Mouse (Mus musculus): Measurements from ENCODE around the gene Rbms3. TPM values are rescaled to one million over a fixed set of nuclear protein-coding genes. Genes with fewer than 3 reads are reported as not detected.

Rbms3 gene
- polyA plus RNA-seq, 1 experiment from 2014 or later = 48.9 TPM

DNA sequence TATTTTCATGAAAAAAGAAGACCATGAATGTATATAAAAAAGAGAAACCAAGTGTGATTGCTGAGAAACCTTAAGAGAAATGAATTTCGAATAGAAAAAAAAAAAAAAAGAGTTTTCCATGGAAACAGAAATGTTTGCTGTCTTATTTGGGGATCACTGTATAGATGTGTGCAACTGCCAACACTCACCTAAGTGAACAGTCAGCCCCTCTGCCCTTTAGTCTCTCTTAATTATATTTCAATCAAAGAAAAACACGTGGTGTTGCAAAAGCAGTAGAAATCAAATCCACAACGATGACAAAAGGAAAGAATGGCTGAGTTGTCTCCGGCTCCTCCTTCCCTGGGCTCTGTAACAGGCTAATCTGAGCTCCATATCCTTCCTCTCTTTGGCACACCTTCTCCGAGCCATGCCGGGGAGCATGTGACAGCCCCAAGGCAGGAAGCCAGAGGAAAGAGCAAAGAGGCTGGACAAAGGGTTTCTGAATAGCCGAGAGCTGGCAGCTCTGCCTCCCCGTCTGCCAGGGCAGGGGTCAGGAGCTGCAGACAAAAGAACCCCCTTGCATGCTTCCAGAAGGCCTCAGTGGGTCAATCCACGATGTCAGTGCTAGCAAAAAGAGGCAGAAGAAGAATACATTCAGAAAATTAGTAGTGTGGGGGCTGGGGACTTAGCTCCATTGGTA lies 272.8 kb downstream of the Rbms3 start:
- H3K4me1 ChIP-seq (ENCODE audit: insufficient read depth, low read depth, low read length) = no peaks in the 10 kb centered on the region
- no peaks in the 10 kb centered on the region for H3K36me3 ChIP-seq (ENCODE audit: insufficient read depth, low read length)
- DNase-seq (ENCODE audit: low spot score) = peak; percentile 87
- no peaks in the 10 kb centered on the region for H3K9me3 ChIP-seq (ENCODE audit: low read length)
- peak overlapping the region; percentile 59; the same call in 1 of the 2 replicates for H3K27ac ChIP-seq (ENCODE audit: low read length)
- H3K4me2 ChIP-seq (replicated peaks; ENCODE audit: low read depth, low read length) = 0 out of 2 replicates have a peak overlapping the region, but pooled peaks have one; percentile 17
- peak; percentile 97 for ATAC-seq
- H3K27me3 ChIP-seq (replicated peaks; ENCODE audit: insufficient read depth, low read length) = no peaks in the 10 kb centered on the region
- H3K4me3 ChIP-seq (ENCODE audit: low read depth, low read length) = no peak overlapping the region
- 7% methylated on average over 9 of the region's 9 CpGs for WGBS
- H3K9ac ChIP-seq (replicated peaks; ENCODE audit: low read depth) = no peak overlapping the region
- TF ChIP-seq EP300 (IDR thresholded peaks at IDR 0.05) = no peak
- no peak for TF ChIP-seq CTCF (IDR thresholded peaks at IDR 0.05)

DNA sequence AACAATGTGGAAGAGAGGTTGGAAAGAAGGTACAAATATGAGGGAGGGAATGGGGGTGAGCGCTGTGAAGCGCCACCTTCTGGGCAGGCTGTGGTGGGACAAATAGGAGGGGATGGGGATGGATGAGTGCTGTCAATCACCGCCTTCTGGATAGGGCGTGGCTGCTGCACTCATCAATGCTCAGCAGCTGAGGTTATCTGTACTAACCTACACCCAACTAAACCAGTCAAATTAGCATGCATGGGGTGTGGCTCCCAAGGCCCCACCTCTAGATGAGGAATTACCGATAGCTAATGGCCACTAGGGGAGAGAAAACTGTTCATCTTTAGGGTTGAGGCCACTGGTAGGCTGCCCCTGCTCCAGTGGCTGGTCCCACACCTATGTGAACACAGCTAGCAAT lies 274.2 kb downstream of the Rbms3 start:
- H3K9me3 ChIP-seq (ENCODE audit: low read length) = no peaks in the 10 kb centered on the region
- H3K36me3 ChIP-seq (ENCODE audit: insufficient read depth, low read length) = no peaks in the 10 kb centered on the region
- no peak overlapping the region for H3K27ac ChIP-seq (ENCODE audit: low read length)
- TF ChIP-seq CTCF (IDR thresholded peaks at IDR 0.05) = peak; percentile 29
- no peak for TF ChIP-seq EP300 (IDR thresholded peaks at IDR 0.05)
- H3K9ac ChIP-seq (replicated peaks; ENCODE audit: low read depth) = no peak overlapping the region
- DNase-seq (ENCODE audit: low spot score) (no peak), ATAC-seq (no peak)
- no peaks in the 10 kb centered on the region for H3K27me3 ChIP-seq (replicated peaks; ENCODE audit: insufficient read depth, low read length)
- H3K4me1 ChIP-seq (ENCODE audit: insufficient read depth, low read depth, low read length) = no peaks in the 10 kb centered on the region
- no peak overlapping the region for H3K4me3 ChIP-seq (ENCODE audit: low read depth, low read length)
- WGBS = 79% methylated on average over 5 of the region's 5 CpGs
- H3K4me2 ChIP-seq (replicated peaks; ENCODE audit: low read depth, low read length) = no peak overlapping the region

DNA sequence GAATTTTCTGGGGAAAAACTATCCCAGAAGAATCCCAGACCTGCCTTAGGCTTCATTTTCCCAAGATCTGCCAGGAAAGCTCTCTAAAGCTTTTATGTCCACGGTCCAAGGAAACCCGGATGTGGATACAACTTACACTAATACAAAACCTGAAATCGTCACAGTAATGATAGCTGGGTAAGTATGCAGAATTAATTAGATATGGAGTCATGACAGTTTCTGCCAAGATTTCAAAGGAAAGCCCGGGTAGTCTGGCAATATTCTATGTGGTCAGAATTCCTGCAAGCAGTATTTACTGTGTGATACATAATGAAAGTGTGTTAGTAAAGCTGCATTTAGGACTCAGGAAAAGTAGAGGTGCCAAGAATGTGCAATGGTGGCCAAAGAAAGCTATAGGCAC lies 287.4 kb downstream of the Rbms3 start:
- Histone ChIP-seq H3K4me3 (ENCODE audit: low read depth, low read length) (no peak overlapping the region), H3K36me3 (ENCODE audit: insufficient read depth, low read length) (no peaks in the 10 kb centered on the region), H3K4me2 (replicated peaks; ENCODE audit: low read depth, low read length) (no peak overlapping the region), H3K9me3 (ENCODE audit: low read length) (no peaks in the 10 kb centered on the region), H3K27ac (ENCODE audit: low read length) (no peak overlapping the region), H3K9ac (replicated peaks; ENCODE audit: low read depth) (no peak overlapping the region), H3K27me3 (replicated peaks; ENCODE audit: insufficient read depth, low read length) (no peaks in the 10 kb centered on the region), H3K4me1 (ENCODE audit: insufficient read depth, low read depth, low read length) (no peaks in the 10 kb centered on the region)
- ATAC-seq = no peak
- TF ChIP-seq CTCF (IDR thresholded peaks at IDR 0.05) (no peak), EP300 (IDR thresholded peaks at IDR 0.05) (no peak)
- 79% methylated on average over 4 of the region's 4 CpGs for WGBS
- DNase-seq (ENCODE audit: low spot score) = no peak

DNA sequence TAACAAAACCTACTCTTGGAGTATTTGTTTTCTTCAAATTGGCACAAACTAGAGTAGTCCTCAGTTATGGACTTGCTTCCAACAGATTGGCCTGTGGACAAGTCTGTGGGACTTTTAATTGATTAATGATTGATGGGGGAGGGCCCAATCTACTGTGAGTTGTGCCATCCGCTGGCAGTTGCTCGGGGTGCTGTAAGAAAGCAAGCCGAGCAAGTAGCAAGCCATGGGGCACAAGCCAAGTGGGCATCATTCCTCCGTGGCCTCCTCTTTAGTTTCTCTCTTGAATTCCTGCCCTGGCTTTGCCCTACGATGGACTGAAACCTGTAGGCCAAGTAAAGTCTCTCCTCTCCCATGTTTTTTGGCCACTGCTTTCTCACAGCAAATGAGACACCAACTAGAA lies 299.0 kb downstream of the Rbms3 start:
- no peak for TF ChIP-seq CTCF (IDR thresholded peaks at IDR 0.05)
- no peak for TF ChIP-seq EP300 (IDR thresholded peaks at IDR 0.05)
- Histone ChIP-seq H3K4me2 (replicated peaks; ENCODE audit: low read depth, low read length) (no peak overlapping the region), H3K36me3 (ENCODE audit: insufficient read depth, low read length) (no peaks in the 10 kb centered on the region), H3K27me3 (replicated peaks; ENCODE audit: insufficient read depth, low read length) (no peaks in the 10 kb centered on the region), H3K9ac (replicated peaks; ENCODE audit: low read depth) (no peak overlapping the region), H3K4me1 (ENCODE audit: insufficient read depth, low read depth, low read length) (no peaks in the 10 kb centered on the region), H3K9me3 (ENCODE audit: low read length) (no peaks in the 10 kb centered on the region), H3K27ac (ENCODE audit: low read length) (no peak overlapping the region), H3K4me3 (ENCODE audit: low read depth, low read length) (no peak overlapping the region)
- ATAC-seq (no peak), DNase-seq (ENCODE audit: low spot score) (no peak)
- 88% methylated on average over 5 of the region's 5 CpGs for WGBS

- no peak overlapping the region for H3K27ac ChIP-seq (ENCODE audit: low read length)
- 55% methylated on average over 3 of the region's 3 CpGs for WGBS
- H3K9me3 ChIP-seq (ENCODE audit: low read length) = no peaks in the 10 kb centered on the region
- no peak overlapping the region for H3K4me2 ChIP-seq (replicated peaks; ENCODE audit: low read depth, low read length)
- no peak overlapping the region for H3K4me3 ChIP-seq (ENCODE audit: low read depth, low read length)
- H3K36me3 ChIP-seq (ENCODE audit: insufficient read depth, low read length) = no peaks in the 10 kb centered on the region
- H3K9ac ChIP-seq (replicated peaks; ENCODE audit: low read depth) = no peak overlapping the region
- DNase-seq (ENCODE audit: low spot score) (no peak), ATAC-seq (no peak)
- TF ChIP-seq CTCF (IDR thresholded peaks at IDR 0.05) (no peak), EP300 (IDR thresholded peaks at IDR 0.05) (no peak)
- H3K27me3 ChIP-seq (replicated peaks; ENCODE audit: insufficient read depth, low read length) = no peaks in the 10 kb centered on the region
- H3K4me1 ChIP-seq (ENCODE audit: insufficient read depth, low read depth, low read length) = no peaks in the 10 kb centered on the region
Measured at GRCm38 (mm10) chr9:117319271-117319670, 310.4 kb downstream of the Rbms3 start.

DNA sequence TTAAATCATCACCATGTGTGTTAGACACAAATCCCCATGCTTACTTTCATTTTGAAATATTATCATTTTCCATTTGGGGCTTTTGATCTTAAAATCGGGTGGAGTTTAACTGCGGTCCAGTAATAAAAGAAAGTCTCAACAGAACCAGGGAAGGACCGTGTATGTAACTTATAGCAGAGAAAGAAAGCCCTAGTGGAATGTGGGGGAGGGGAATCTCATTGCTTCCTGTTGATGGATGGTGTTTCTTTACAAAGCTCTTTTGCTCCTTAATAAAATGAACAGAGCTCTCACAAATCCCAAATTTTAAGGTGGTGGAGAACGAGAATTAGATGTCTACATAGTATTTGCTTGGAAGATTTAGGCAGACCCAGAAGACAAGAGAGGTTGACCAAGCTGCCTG lies 311.3 kb downstream of the Rbms3 start:
- Histone ChIP-seq H3K4me3 (ENCODE audit: low read depth, low read length) (no peak overlapping the region), H3K36me3 (ENCODE audit: insufficient read depth, low read length) (no peaks in the 10 kb centered on the region), H3K4me1 (ENCODE audit: insufficient read depth, low read depth, low read length) (no peaks in the 10 kb centered on the region), H3K27me3 (replicated peaks; ENCODE audit: insufficient read depth, low read length) (no peaks in the 10 kb centered on the region), H3K9ac (replicated peaks; ENCODE audit: low read depth) (no peak overlapping the region), H3K9me3 (ENCODE audit: low read length) (no peaks in the 10 kb centered on the region), H3K4me2 (replicated peaks; ENCODE audit: low read depth, low read length) (no peak overlapping the region), H3K27ac (ENCODE audit: low read length) (no peak overlapping the region)
- ATAC-seq (no peak), DNase-seq (ENCODE audit: low spot score) (no peak)
- TF ChIP-seq EP300 (IDR thresholded peaks at IDR 0.05) (no peak), CTCF (IDR thresholded peaks at IDR 0.05) (no peak)
- 52% methylated on average over 4 of the region's 4 CpGs for WGBS
